Mouse (Mus musculus) liver, embryonic 15.5 days (tissue): ENCODE results near the gene Doc2g. TPM values are rescaled to one million over a fixed set of nuclear protein-coding genes. Genes with fewer than 3 reads are reported as not detected.
"Not testable (repeated sequence)": the region's sequence is repeated elsewhere in the genome, so short reads cannot be mapped to it uniquely, and the experiment has no call there.

ENCODE experiments used
- ATAC-seq: fragments of 200-750 bp; cut with Nextera tagmentation; 2 replicates; pipeline ENCODE4 v1.8.0; 2017; ENCODE audit warnings: moderate number of reproducible peaks, mild to moderate bottlenecking, moderate library complexity; ENCODE audit not compliant: insufficient read depth
- H3K27ac ChIP-seq: fragments of 300-500 bp; sonication (generic); replicated peaks from 2 replicates; pipeline ENCODE4 v1.5.1; 2015; ENCODE audit warnings: mild to moderate bottlenecking, inconsistent platforms
- H3K27me3 ChIP-seq: fragments of 300-500 bp; sonication (generic); 2 replicates; pipeline ENCODE4 v1.6.1; 2015; ENCODE audit warnings: mild to moderate bottlenecking, inconsistent platforms
- H3K36me3 ChIP-seq: fragments of 300-500 bp; sonication (generic); replicated peaks from 2 replicates; pipeline ENCODE4 v1.6.1; 2015; ENCODE audit warnings: moderate library complexity, mild to moderate bottlenecking, inconsistent platforms
- H3K4me1 ChIP-seq: fragments of 300-500 bp; sonication (generic); replicated peaks from 2 replicates; pipeline ENCODE4 v1.6.1; 2015; ENCODE audit warnings: inconsistent platforms
- H3K4me2 ChIP-seq: fragments of 300-500 bp; sonication (generic); 2 replicates; pipeline ENCODE4 v1.6.1; 2015; ENCODE audit warnings: moderate library complexity, mild to moderate bottlenecking, inconsistent platforms
- H3K4me3 ChIP-seq: fragments of 300-500 bp; sonication (generic); replicated peaks from 2 replicates; pipeline ENCODE4 v1.5.1; 2015; ENCODE audit warnings: mild to moderate bottlenecking, inconsistent platforms
- H3K9ac ChIP-seq: fragments of 300-500 bp; sonication (generic); 2 replicates; pipeline ENCODE4 v1.6.1; 2015; ENCODE audit warnings: moderate library complexity, mild to moderate bottlenecking, inconsistent platforms
- H3K9me3 ChIP-seq: fragments of 300-500 bp; sonication (generic); replicated peaks from 2 replicates; pipeline ENCODE4 v1.6.1; 2016; ENCODE audit warnings: inconsistent platforms
- WGBS: fragments of 180-500 bp; shearing (Covaris S2); methylation state at CpG from one replicate; pipeline ENCODE4 v1.1.7; 2015; ENCODE audit warnings: mixed read lengths; ENCODE audit not compliant: insufficient replicate concordance; 5-methylcytosine and 5-hydroxymethylcytosine counted together
- polyA plus RNA-seq: library from polyadenylated mRNA; unstranded; fragments of >200 nt; fragmentation: Nextera tagmentation; extraction: Ambion mirVana; gene quantifications from 2 replicates; pipeline ENCODE4 v1.2.1, GENCODE M21; 2015

Gene Doc2g
- 0.38 and 0.78 TPM in 2 replicates for polyA plus RNA-seq

- 60% methylated on average over 1 of the region's 1 CpGs for WGBS
- H3K27ac ChIP-seq: no peak within 1 kb of the TSS
- H3K27me3 ChIP-seq: no peaks in the 10 kb centered on the region
- no peaks in the 10 kb centered on the region for H3K9me3 ChIP-seq
- no peak within 1 kb of the TSS for H3K4me3 ChIP-seq
- H3K9ac ChIP-seq: no peak within 1 kb of the TSS
- no peak within 1 kb of the TSS for H3K4me2 ChIP-seq
- no peak for ATAC-seq
- peaks cover 25% of the 10 kb centered on the region for H3K36me3 ChIP-seq
- peaks cover 30% of the 10 kb centered on the region for H3K4me1 ChIP-seq
Measured at GRCm38 (mm10) chr19:4003112-4003511, at the start of gene Doc2g. Doc2g (plus strand) TSS chr19:4003313.

- Histone ChIP-seq H3K27ac (no peak overlapping the region), H3K4me3 (no peak overlapping the region), H3K36me3 (no peaks in the 10 kb centered on the region), H3K4me1 (0 out of 2 replicates have a peak, but pooled peaks cover 4% of the 10 kb centered on the region), H3K4me2 (no peak overlapping the region), H3K9me3 (no peaks in the 10 kb centered on the region), H3K27me3 (peaks cover 10% of the 10 kb centered on the region; the same call in 1 of the 2 replicates), H3K9ac (no peak overlapping the region)
- ATAC-seq: no peak
- 45% methylated on average over 3 of the region's 3 CpGs for WGBS
Measured at GRCm38 (mm10) chr19:3955033-3955432, 48.1 kb upstream of the Doc2g start.

- no peaks in the 10 kb centered on the region for H3K36me3 ChIP-seq
- H3K4me2 ChIP-seq: no peak overlapping the region
- no peak overlapping the region for H3K4me3 ChIP-seq
- no peaks in the 10 kb centered on the region for H3K9me3 ChIP-seq
- no peak for ATAC-seq
- 0 out of 2 replicates have a peak, but pooled peaks cover 2% of the 10 kb centered on the region for H3K4me1 ChIP-seq
- H3K9ac ChIP-seq: no peak overlapping the region
- H3K27ac ChIP-seq: no peak overlapping the region
- H3K27me3 ChIP-seq: peaks cover 10% of the 10 kb centered on the region; the same call in 1 of the 2 replicates
- 30% methylated on average over 4 of the region's 4 CpGs for WGBS
Measured at GRCm38 (mm10) chr19:3955804-3956203, 47.3 kb upstream of the Doc2g start.

GRCm38 (mm10) chr19:3957296-3958036 is 45.6 kb upstream of the Doc2g start:
- not testable (repeated sequence) for H3K4me2 ChIP-seq, H3K4me3 ChIP-seq, H3K36me3 ChIP-seq, ATAC-seq, H3K9me3 ChIP-seq, H3K9ac ChIP-seq, H3K4me1 ChIP-seq, H3K27me3 ChIP-seq, H3K27ac ChIP-seq
- 58% methylated on average over 5 of the region's 5 CpGs for WGBS

- Histone ChIP-seq H3K9me3 (no peaks in the 10 kb centered on the region), H3K4me3 (no peak within 1 kb of the TSS), H3K4me2 (no peak within 1 kb of the TSS), H3K27ac (no peak within 1 kb of the TSS), H3K9ac (no peak within 1 kb of the TSS), H3K27me3 (peaks cover 10% of the 10 kb centered on the region; the same call in 1 of the 2 replicates), H3K36me3 (no peaks in the 10 kb centered on the region), H3K4me1 (no peaks in the 10 kb centered on the region)
- WGBS: 53% methylated on average over 4 of the region's 4 CpGs
- ATAC-seq: no peak
Measured at GRCm38 (mm10) chr19:3958470-3958869, 44.6 kb upstream of the Doc2g start, which contains the start of gene Aldh3b3. Aldh3b3 (plus strand) TSS chr19:3958645.

GRCm38 (mm10) chr19:3959030-3959429 is 44.1 kb upstream of the Doc2g start:
- no peak for ATAC-seq
- Histone ChIP-seq H3K9me3 (no peaks in the 10 kb centered on the region), H3K36me3 (no peaks in the 10 kb centered on the region), H3K4me3 (no peak overlapping the region), H3K4me2 (no peak overlapping the region), H3K27ac (no peak overlapping the region), H3K27me3 (peaks cover 10% of the 10 kb centered on the region; the same call in 1 of the 2 replicates), H3K4me1 (no peaks in the 10 kb centered on the region), H3K9ac (no peak overlapping the region)

- no peak for ATAC-seq
- no peak overlapping the region for H3K4me2 ChIP-seq
- 82% methylated on average over 5 of the region's 5 CpGs for WGBS
- no peak overlapping the region for H3K9ac ChIP-seq
- no peak overlapping the region for H3K4me3 ChIP-seq
- no peak overlapping the region for H3K27ac ChIP-seq
- no peaks in the 10 kb centered on the region for H3K36me3 ChIP-seq
- H3K4me1 ChIP-seq: no peaks in the 10 kb centered on the region
- H3K27me3 ChIP-seq: peaks cover 10% of the 10 kb centered on the region; the same call in 1 of the 2 replicates
- no peaks in the 10 kb centered on the region for H3K9me3 ChIP-seq
Measured at GRCm38 (mm10) chr19:3960211-3960610, 42.9 kb upstream of the Doc2g start.

GRCm38 (mm10) chr19:3961805-3962204 is 41.3 kb upstream of the Doc2g start:
- not testable (repeated sequence) for ATAC-seq, H3K9ac ChIP-seq, H3K4me1 ChIP-seq, H3K27me3 ChIP-seq, H3K27ac ChIP-seq, H3K9me3 ChIP-seq, H3K4me2 ChIP-seq, H3K36me3 ChIP-seq, H3K4me3 ChIP-seq
- WGBS: 77% methylated on average over 6 of the region's 6 CpGs

- ATAC-seq: no peak
- Histone ChIP-seq H3K4me3 (no peak overlapping the region), H3K27me3 (no peaks in the 10 kb centered on the region), H3K4me2 (no peak overlapping the region), H3K4me1 (0 out of 2 replicates have a peak, but pooled peaks cover 6% of the 10 kb centered on the region), H3K9ac (no peak overlapping the region), H3K36me3 (no peaks in the 10 kb centered on the region), H3K27ac (no peak overlapping the region), H3K9me3 (no peaks in the 10 kb centered on the region)
- 6% methylated on average over 2 of the region's 2 CpGs for whole genome bisulfite sequencing
Measured at GRCm38 (mm10) chr19:3962469-3962868, 40.6 kb upstream of the Doc2g start.

- H3K4me1 ChIP-seq: 0 out of 2 replicates have a peak, but pooled peaks cover 7% of the 10 kb centered on the region
Measured at GRCm38 (mm10) chr19:3964030-3964429, 39.1 kb upstream of the Doc2g start.

GRCm38 (mm10) chr19:3966330-3967075 is 36.6 kb upstream of the Doc2g start:
- no peak overlapping the region for H3K27ac ChIP-seq
- H3K9me3 ChIP-seq: no peaks in the 10 kb centered on the region
- no peaks in the 10 kb centered on the region for H3K36me3 ChIP-seq
- no peaks in the 10 kb centered on the region for H3K27me3 ChIP-seq
- no peak overlapping the region for H3K4me2 ChIP-seq
- H3K4me3 ChIP-seq: no peak overlapping the region
- no peak for ATAC-seq
- whole genome bisulfite sequencing: 58% methylated on average over 11 of the region's 11 CpGs
- H3K4me1 ChIP-seq: peaks cover 9% of the 10 kb centered on the region
- no peak overlapping the region for H3K9ac ChIP-seq

More at GRCm38 (mm10) chr19:3964030-3964429, 39.1 kb upstream of the Doc2g start:
- Histone ChIP-seq H3K36me3 (no peaks in the 10 kb centered on the region), H3K9ac (no peak overlapping the region), H3K4me3 (no peak overlapping the region), H3K27me3 (no peaks in the 10 kb centered on the region), H3K27ac (no peak overlapping the region), H3K4me2 (no peak overlapping the region), H3K9me3 (no peaks in the 10 kb centered on the region)
- 54% methylated on average over 4 of the region's 4 CpGs for WGBS
- ATAC-seq: no peak
